Mouse (Mus musculus) c-Kit-negative CD71-positive TER-119-positive erythroid progenitor cells, embryonic 14.5 days (primary cell): ENCODE measurements around the gene Raver1.
A peak's percentile ranks its signal among the peaks of the same experiment; 100 is the strongest.

Experiments
- DNase-seq: peaks from one replicate; pipeline ENCODE4 v3.0.0-alpha.2; 2013; ENCODE audit warnings: low read depth, low spot score

Gene Raver1

GRCm38 (mm10) chr9:21041308-21041707, 50.5 kb downstream of the Raver1 start:
- no peak for DNase-seq

DNA sequence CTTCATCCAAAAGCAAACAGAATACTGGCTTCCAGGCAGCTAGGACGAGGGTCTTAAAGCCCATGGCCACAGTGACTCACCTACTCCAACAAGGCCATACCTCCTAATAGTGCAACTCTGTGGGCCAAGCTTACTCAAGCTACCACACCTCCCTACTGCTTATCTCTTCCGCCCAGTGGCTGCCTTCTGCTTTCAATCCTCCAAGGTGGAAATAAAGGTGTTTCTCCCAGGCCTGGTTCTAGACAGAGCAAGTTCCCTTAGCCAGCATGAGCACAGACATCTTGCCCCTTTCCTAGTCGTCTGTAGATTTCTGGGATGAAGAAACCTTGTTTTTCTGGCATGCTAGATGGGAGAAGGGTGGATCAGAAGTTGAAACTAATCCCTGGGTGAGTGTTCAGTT, 52.0 kb downstream of the Raver1 start:
- peak; percentile 32 for DNase-seq

GRCm38 (mm10) chr9:21037481-21037891, 54.3 kb downstream of the Raver1 start:
- no peak for DNase-seq

GRCm38 (mm10) chr9:21036666-21037065, 55.1 kb downstream of the Raver1 start:
- no peak for DNase-seq

DNA sequence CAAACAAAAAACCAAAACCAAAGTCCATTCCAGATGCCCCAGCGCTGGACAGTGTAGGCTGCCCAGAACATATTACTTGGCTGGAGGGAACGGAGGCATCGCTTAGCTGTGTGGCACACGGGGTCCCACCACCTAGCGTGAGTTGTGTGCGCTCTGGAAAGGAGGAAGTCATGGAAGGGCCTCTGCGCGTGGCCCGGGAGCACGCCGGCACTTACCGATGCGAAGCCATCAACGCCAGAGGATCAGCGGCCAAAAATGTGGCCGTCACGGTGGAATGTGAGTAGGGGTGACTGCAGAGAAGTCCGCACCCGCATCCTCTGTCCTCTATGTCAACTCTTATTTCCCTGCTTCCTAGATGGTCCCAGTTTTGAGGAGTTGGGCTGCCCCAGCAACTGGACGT, 55.6 kb downstream of the Raver1 start:
- DNase-seq = no peak

DNA sequence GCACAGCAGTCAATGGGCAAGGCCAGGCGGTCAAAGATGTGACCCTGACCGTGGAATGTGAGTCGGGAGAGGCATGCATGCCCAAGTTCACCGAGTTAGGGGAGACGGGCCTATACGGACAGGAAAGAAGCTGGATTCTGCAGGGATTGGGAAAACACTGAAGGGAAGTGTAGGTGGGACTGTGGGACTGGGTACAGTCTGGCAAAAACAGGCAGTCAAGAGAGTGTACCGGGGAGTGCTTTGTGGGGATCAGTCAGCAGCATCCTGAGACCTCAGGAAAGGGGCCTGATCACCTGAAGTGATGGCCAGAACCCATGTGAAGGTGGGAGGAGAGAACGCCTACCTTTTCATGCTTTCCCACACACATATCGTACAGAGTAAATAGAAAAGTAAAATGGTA, 56.2 kb downstream of the Raver1 start:
- DNase-seq = no peak

- DNase-seq = peak; percentile 27
Measured at GRCm38 (mm10) chr9:21034481-21035085, 57.2 kb downstream of the Raver1 start.

DNA sequence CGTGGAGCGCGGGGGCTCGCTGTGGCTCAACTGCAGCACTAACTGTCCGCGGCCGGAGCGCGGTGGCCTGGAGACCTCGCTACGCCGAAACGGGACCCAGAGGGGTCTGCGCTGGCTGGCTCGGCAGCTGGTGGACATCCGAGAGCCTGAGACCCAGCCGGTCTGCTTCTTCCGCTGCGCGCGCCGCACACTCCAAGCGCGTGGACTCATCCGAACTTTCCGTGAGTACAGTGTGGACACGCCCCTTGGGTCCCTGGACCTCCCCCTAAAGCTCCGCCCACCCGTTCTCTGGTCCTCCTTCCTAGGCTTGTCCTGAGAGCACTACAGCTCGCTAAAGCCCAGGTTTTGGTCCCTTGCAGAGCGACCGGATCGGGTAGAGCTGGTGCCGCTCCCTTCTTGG, 58.7 kb downstream of the Raver1 start:
- peak; percentile 89 for DNase-seq

- DNase-seq = no peak
Measured at GRCm38 (mm10) chr9:21032491-21032890, 59.3 kb downstream of the Raver1 start.

GRCm38 (mm10) chr9:21031896-21032351, 59.9 kb downstream of the Raver1 start, which contains the start of gene Icam5:
Gene Icam5, plus strand, starts transcription at chr9:21032073.
- peak; percentile 54 for DNase-seq

- peak; percentile 43 for DNase-seq
Measured at GRCm38 (mm10) chr9:21031251-21031895, 60.4 kb downstream of the Raver1 start.

DNA sequence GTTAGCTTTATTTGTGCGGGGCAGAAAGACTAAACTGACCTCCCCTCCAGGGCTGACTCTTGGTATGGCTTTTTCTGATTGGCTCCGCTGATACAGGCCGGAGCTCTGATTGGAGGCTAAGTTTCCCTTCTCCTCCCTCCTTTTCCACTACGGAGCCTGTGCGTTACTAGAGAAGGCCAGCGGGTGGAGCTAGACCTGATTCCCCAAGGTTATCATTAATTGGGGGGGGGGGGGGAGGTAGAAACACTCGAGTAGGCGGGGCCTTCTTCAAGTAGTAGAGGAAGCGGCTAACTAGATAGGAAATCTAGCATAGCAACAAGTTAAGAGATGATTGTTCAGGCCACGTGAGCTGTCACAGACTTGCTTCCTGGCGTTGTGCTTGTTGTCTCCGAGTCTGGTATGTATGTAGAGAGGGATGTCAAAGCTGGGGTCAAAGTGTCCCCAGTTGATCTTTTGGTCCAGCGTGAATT, 61.0 kb downstream of the Raver1 start:
- DNase-seq = peak; percentile 91

DNA sequence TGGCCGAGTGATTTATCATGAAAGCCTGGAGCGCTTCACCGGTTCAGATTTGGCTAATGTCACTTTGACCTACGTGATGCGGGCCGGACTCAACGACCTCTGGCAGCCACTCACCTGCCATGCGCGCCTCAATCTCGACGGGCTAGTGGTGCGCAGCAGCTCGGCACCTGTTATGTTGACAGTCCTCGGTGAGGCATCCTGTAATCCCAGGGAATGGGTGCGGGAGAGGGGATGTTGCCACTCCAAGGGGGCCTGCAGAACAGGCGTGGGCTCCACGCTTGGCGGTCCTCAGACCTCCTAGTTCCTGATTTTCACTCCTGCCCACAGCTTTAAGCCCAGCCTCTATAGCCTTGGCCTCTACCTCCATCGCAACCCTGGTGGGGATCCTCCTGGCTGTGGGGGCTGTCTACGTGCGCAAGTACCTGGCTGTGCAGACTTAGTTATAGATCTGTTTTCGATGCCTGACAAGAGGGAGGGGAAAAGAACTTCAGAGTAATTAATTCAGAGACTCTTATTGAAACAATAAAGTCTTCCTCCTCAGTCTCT, 61.7 kb downstream of the Raver1 start:
- DNase-seq = no peak

- DNase-seq = peak; percentile 87
Measured at GRCm38 (mm10) chr9:21029291-21030054, 62.3 kb downstream of the Raver1 start, which contains the start of gene Icam4. Gene Icam4, plus strand, starts transcription at chr9:21029373.

DNA sequence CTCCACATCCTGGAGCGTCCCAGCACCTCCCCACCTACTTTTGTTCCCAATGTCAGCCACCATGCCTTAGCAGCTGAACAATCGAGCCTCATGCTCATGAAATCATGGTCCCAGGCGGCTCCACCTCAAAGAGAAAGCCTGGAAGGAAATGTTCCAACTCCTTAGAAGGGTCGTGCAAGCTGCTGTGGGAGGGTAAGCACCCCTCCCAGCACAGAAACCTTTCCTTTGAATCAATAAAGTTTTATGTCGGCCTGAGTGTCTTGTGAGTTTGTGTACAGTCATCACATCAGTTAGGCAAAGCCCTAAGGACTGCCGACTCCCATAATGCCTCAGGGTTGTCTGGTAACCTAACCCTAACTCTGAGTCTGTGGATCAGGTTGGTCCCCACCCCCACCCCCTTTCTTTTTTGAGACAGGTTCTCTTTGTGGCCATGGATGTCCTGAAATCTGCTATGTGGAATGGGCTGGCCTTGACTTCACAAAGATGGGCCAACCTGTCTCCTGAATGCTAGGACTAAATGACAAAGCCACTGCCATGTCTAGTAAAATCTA, 63.2 kb downstream of the Raver1 start:
- DNase-seq = peak; percentile 48

DNA sequence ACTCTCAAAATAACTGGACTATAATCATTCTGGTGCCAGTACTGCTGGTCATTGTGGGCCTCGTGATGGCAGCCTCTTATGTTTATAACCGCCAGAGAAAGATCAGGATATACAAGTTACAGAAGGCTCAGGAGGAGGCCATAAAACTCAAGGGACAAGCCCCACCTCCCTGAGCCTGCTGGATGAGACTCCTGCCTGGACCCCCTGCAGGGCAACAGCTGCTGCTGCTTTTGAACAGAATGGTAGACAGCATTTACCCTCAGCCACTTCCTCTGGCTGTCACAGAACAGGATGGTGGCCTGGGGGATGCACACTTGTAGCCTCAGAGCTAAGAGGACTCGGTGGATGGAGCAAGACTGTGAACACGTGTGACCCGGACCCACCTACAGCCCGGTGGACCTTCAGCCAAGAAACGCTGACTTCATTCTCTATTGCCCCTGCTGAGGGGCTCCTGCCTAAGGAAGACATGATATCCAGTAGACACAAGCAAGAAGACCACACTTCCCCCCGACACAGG, 64.0 kb downstream of the Raver1 start:
- no peak for DNase-seq

DNA sequence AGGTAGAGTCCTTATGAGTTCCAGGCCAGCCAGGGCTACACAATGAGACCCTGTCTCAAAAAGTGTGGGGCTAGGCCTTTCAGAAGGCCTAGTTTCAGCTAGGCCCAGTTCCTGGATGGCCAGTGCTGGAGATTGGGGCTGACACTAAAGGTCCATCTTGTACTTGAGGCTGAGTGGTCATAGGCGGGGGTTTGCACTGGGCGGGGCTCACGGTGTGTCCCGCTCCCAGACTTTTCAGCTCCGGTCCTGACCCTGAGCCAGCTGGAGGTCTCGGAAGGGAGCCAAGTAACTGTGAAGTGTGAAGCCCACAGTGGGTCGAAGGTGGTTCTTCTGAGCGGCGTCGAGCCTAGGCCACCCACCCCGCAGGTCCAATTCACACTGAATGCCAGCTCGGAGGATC, 65.0 kb downstream of the Raver1 start:
- DNase-seq = no peak

GRCm38 (mm10) chr9:21025258-21025810, 66.5 kb downstream of the Raver1 start:
- DNase-seq = no peak
